Mouse (Mus musculus): ENCODE measurements around the gene Ftl1.
A peak's percentile ranks its signal among the peaks of the same experiment; 100 is the strongest.

- TF ChIP-seq IRF4 (IDR thresholded peaks at IDR 0.05; ENCODE audit: low read depth, low read length) (no peak), E2F4 (IDR thresholded peaks at IDR 0.05; ENCODE audit: insufficient replicate concordance, low read depth, low read length) (no peak), BHLHE40 (IDR thresholded peaks at IDR 0.05; ENCODE audit: low read depth, low read length) (peak; percentile 74), CTCF (conservative IDR thresholded peaks at IDR 0.05 in 1 of 2, IDR thresholded peaks at IDR 0.05 in 1 of 2; ENCODE audit: low read depth in 2 of 2, low read length in 2 of 2) (peak in 1 of 2 experiments; percentile 78; a peak in 2 of 4 replicates), NRF1 (IDR thresholded peaks at IDR 0.05; ENCODE audit: low read depth, low read length) (peak; percentile 36; the same call in 1 of the 2 replicates), POLR2A (IDR thresholded peaks at IDR 0.05; ENCODE audit: low read depth, low read length) (peak; percentile 44; the same call in 1 of the 2 replicates), ZC3H11A (IDR thresholded peaks at IDR 0.05; ENCODE audit: low read depth, low read length) (no peak)
Measured at GRCm38 (mm10) chr7:45465549-45465948, 5.9 kb upstream of the Ftl1 start.

All from CH12.LX (cell line).